Mouse (Mus musculus) stomach, postnatal 0 days (tissue): ENCODE measurements around the gene 4931414P19Rik.
A peak's percentile ranks its signal among the peaks of the same experiment; 100 is the strongest.

Experiments
- CTCF ChIP-seq: IDR thresholded peaks from 2 replicates; pipeline ENCODE4 v1.5.1; 2016; ENCODE audit warnings: antibody characterized with exemption, low read depth, mild to moderate bottlenecking, moderate library complexity
- EP300 ChIP-seq: optimal IDR thresholded peaks from 2 replicates; pipeline ENCODE3; 2016; ENCODE audit warnings: antibody characterized with exemption

GRCm38 (mm10) chr14:54568694-54569414, 36.9 kb downstream of the 4931414P19Rik start:
- TF ChIP-seq CTCF = peak; percentile 87
- no peak for TF ChIP-seq EP300
